Mouse (Mus musculus) adrenal gland, adult 8-10 months (tissue): ENCODE measurements around the gene Fxr2. TPM values are rescaled to one million over a fixed set of nuclear protein-coding genes. Genes with fewer than 3 reads are reported as not detected.
A peak's percentile ranks its signal among the peaks of the same experiment; 100 is the strongest.
"Not testable (repeated sequence)": the region's sequence is repeated elsewhere in the genome, so short reads cannot be mapped to it uniquely, and the experiment has no call there.

Source experiments
- DNase-seq: peaks from one replicate; pipeline ENCODE4 v3.0.0; 2022
- total RNA-seq, 4 experiments: library from RNA; stranded (reverse); gene quantifications; 2 replicates each; pipeline ENCODE4 v1.2.4; 2022

Fxr2 gene
- total RNA-seq, 4 experiments from 2014 or later: 75.8 to 112 (median 91.2) TPM

- DNase-seq: no peak
Measured at GRCm38 (mm10) chr11:69610899-69611298, 21.9 kb upstream of the Fxr2 start.

- DNase-seq: peak; percentile 81
Measured at GRCm38 (mm10) chr11:69613553-69614256, 19.1 kb upstream of the Fxr2 start.

- DNase-seq: not testable (repeated sequence)
Measured at GRCm38 (mm10) chr11:69614257-69614588, 18.6 kb upstream of the Fxr2 start.

- DNase-seq: no peak
Measured at GRCm38 (mm10) chr11:69616781-69617180, 16.0 kb upstream of the Fxr2 start.

GRCm38 (mm10) chr11:69617805-69618204 lies 15.0 kb upstream of the Fxr2 start, which contains the start of gene Shbg:
Gene Shbg (minus strand): TSS chr11:69617905.
- no peak for DNase-seq

GRCm38 (mm10) chr11:69620394-69621081 lies 12.3 kb upstream of the Fxr2 start:
- DNase-seq: no peak

GRCm38 (mm10) chr11:69621571-69622268 lies 11.1 kb upstream of the Fxr2 start, which contains the start of gene Sat2:
Gene Sat2 (plus strand): TSS chr11:69622024.
- DNase-seq: no peak

GRCm38 (mm10) chr11:69622406-69622805 lies 10.4 kb upstream of the Fxr2 start:
- no peak for DNase-seq

- DNase-seq: no peak
Measured at GRCm38 (mm10) chr11:69623006-69623405, 9.8 kb upstream of the Fxr2 start.

- not testable (repeated sequence) for DNase-seq
Measured at GRCm38 (mm10) chr11:69624339-69624738, 8.5 kb upstream of the Fxr2 start.

- peak; percentile 65 for DNase-seq
Measured at GRCm38 (mm10) chr11:69628286-69628685, 4.5 kb upstream of the Fxr2 start.

- no peak for DNase-seq
Measured at GRCm38 (mm10) chr11:69629802-69630201, 3.0 kb upstream of the Fxr2 start.

GRCm38 (mm10) chr11:69633128-69633866 lies 507 bp downstream of the Fxr2 start:
- DNase-seq: peak; percentile 56

- DNase-seq: no peak
Measured at GRCm38 (mm10) chr11:69635471-69635870, 2.7 kb downstream of the Fxr2 start.

GRCm38 (mm10) chr11:69645860-69646259 lies 13.1 kb downstream of the Fxr2 start:
- DNase-seq: no peak

- no peak for DNase-seq
Measured at GRCm38 (mm10) chr11:69653399-69653798, 20.6 kb downstream of the Fxr2 start.

- no peak for DNase-seq
Measured at GRCm38 (mm10) chr11:69654760-69655159, 22.0 kb downstream of the Fxr2 start.

- no peak for DNase-seq
Measured at GRCm38 (mm10) chr11:69655264-69656064, 22.7 kb downstream of the Fxr2 start, which contains the start of gene Sox15. Gene Sox15 (plus strand): TSS chr11:69655314.

- DNase-seq: no peak
Measured at GRCm38 (mm10) chr11:69656065-69656455, 23.3 kb downstream of the Fxr2 start.

GRCm38 (mm10) chr11:69656617-69657461 lies 24.0 kb downstream of the Fxr2 start:
- DNase-seq: no peak

- DNase-seq: no peak
Measured at GRCm38 (mm10) chr11:69657462-69657881, 24.7 kb downstream of the Fxr2 start.
